In the genomic region with DNA sequence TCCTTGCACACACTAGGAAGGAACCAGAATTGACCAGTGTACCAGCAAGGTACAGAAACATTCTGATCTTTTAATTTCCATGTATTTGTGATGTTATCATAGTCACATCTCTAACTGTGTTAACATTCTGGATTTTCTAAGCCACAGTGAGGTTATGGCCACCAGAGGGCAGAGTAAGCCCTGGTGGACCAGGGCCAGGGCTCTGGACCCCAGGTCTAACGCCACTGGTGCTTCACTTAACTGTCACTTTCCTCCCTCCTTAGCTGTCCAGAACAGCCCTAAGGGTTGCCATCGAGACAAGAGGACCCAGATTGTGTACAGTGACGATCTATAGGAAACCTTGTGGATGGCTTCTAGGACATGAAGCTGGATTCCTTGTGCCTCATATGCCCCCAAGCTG, we compare ENCODE assay signal across 9 mouse cellular contexts. TPM values are rescaled to one million over a fixed set of nuclear protein-coding genes. Genes with fewer than 3 reads are reported as not detected.
DNase-seq lines count a peak whose midpoint lies in the region; ATAC-seq and TF ChIP-seq lines count a peak whose summit lies in the region.
"Had no signal": no experiment of that assay in that cellular context is flagged by ENCODE, and none has a peak within 500 bp of the region (broad histone marks: within the 10 kb centered on the region; RNA-seq: fewer than 3 reads in every experiment).

No protein-coding gene starts in this region.

- no peak overlapping the region for H3K4me2 ChIP-seq in heart, embryonic 11.5 days
- no peak overlapping the region for H3K4me2 ChIP-seq in intestine, postnatal 0 days (replicated peaks; ENCODE audit: low read depth)
- H3K4me2 ChIP-seq: limb, embryonic 13.5 days had no signal

- no peak overlapping the region for H3K9ac ChIP-seq in heart, embryonic 11.5 days (ENCODE audit: low read depth, low read length)
- H3K9ac ChIP-seq in intestine, postnatal 0 days (ENCODE audit: low read depth, low read length): no peak overlapping the region
- H3K9ac ChIP-seq: limb, embryonic 13.5 days had no signal

- no peaks in the 10 kb centered on the region for H3K9me3 ChIP-seq in heart, embryonic 11.5 days (replicated peaks; ENCODE audit: control insufficient read depth, low read length)
- no peaks in the 10 kb centered on the region for H3K9me3 ChIP-seq in intestine, postnatal 0 days (ENCODE audit: control insufficient read depth)
- H3K9me3 ChIP-seq: limb, embryonic 13.5 days had no signal

- H3K4me1 ChIP-seq in heart, embryonic 11.5 days (ENCODE audit: control insufficient read depth, insufficient read depth, low read length): peaks cover 7% of the 10 kb centered on the region
- peaks cover 3% of the 10 kb centered on the region; the same call in 1 of the 2 replicates for H3K4me1 ChIP-seq in intestine, postnatal 0 days (replicated peaks; ENCODE audit: control insufficient read depth, insufficient read depth, low read length)

- peaks cover 27% of the 10 kb centered on the region; the same call in 1 of the 2 replicates for H3K36me3 ChIP-seq in heart, embryonic 11.5 days (ENCODE audit: control insufficient read depth, insufficient read depth, low read length)
- H3K36me3 ChIP-seq in intestine, postnatal 0 days (ENCODE audit: control insufficient read depth, insufficient read depth): peaks cover 70% of the 10 kb centered on the region

- no peak for ATAC-seq in heart, embryonic 11.5 days (replicated peaks; ENCODE audit: insufficient number of reproducible peaks, low FRiP score, low TSS enrichment)
- ATAC-seq in intestine, postnatal 0 days: no peak
- ATAC-seq in frontal cortex, adult (ENCODE audit: low TSS enrichment): no peak

- peak; percentile 87 for DNase-seq in heart, adult 11 months
- DNase-seq in urinary bladder, postnatal 14 days (ENCODE audit: low spot score): peak; percentile 63
- no peak for DNase-seq in urinary bladder, adult 2 months (ENCODE audit: low spot score)
- peak; percentile 42 for DNase-seq in embryo, embryonic 9.5 days (ENCODE audit: extremely low spot score)
- DNase-seq in mesoderm, embryonic 11.5 days (ENCODE audit: low read depth, low spot score): peak; percentile 54

- WGBS in heart, embryonic 11.5 days (ENCODE audit: insufficient replicate concordance): 40% methylated on average over 3 of the region's 3 CpGs
- 33% methylated on average over 3 of the region's 3 CpGs for WGBS in intestine, postnatal 0 days

- no peak overlapping the region for H3K27ac ChIP-seq in heart, embryonic 11.5 days (ENCODE audit: low read depth, low read length)
- no peak overlapping the region; the same call in 1 of the 2 replicates for H3K27ac ChIP-seq in intestine, postnatal 0 days (ENCODE audit: low read depth, low read length)

- no peaks in the 10 kb centered on the region for H3K27me3 ChIP-seq in heart, embryonic 11.5 days (ENCODE audit: control insufficient read depth, insufficient read depth, low read length)
- no peaks in the 10 kb centered on the region for H3K27me3 ChIP-seq in intestine, postnatal 0 days (replicated peaks; ENCODE audit: control insufficient read depth, insufficient read depth, low read length)
- H3K27me3 ChIP-seq: limb, embryonic 13.5 days had no signal

- TF ChIP-seq CTCF in intestine, postnatal 0 days (IDR thresholded peaks at IDR 0.05; ENCODE audit: low read depth): peak; percentile 92

- no peak overlapping the region for H3K4me3 ChIP-seq in heart, embryonic 11.5 days (ENCODE audit: low read depth, low read length)
- H3K4me3 ChIP-seq in intestine, postnatal 0 days (ENCODE audit: low read depth, low read length): no peak overlapping the region
- H3K4me3 ChIP-seq: limb, embryonic 13.5 days had no signal

RNA-seq across cellular contexts. Expression of a gene that starts 5.6 kb away (rescaled TPM):
- polyA plus RNA-seq in heart, embryonic 11.5 days (2014; fragmentation: Nextera tagmentation; extraction: Ambion mirVana): 89.9 and 96.8 TPM in 2 replicates
- 50.4 and 50.6 TPM in 2 replicates for polyA plus RNA-seq in urinary bladder, adult 2 months (2012; rRNA removed)
- polyA plus RNA-seq in intestine, postnatal 0 days (2015; fragmentation: Nextera tagmentation; extraction: Ambion mirVana): 55.7 and 57.8 TPM in 2 replicates

RNA-seq across cellular contexts. Expression of a gene that starts 5.8 kb away (rescaled TPM):
- polyA plus RNA-seq in heart, embryonic 11.5 days (2014; fragmentation: Nextera tagmentation; extraction: Ambion mirVana): 24.3 and 30.3 TPM in 2 replicates
- polyA plus RNA-seq in urinary bladder, adult 2 months (2012; rRNA removed): 50.3 and 58.0 TPM in 2 replicates
- 18.3 and 20.8 TPM in 2 replicates for polyA plus RNA-seq in intestine, postnatal 0 days (2015; fragmentation: Nextera tagmentation; extraction: Ambion mirVana)

RNA-seq across cellular contexts. Expression of a gene that starts 6.5 kb away (rescaled TPM):
- polyA plus RNA-seq in heart, embryonic 11.5 days (2014; fragmentation: Nextera tagmentation; extraction: Ambion mirVana): 0.65 and 2.5 TPM in 2 replicates
- 35.7 and 41.6 TPM in 2 replicates for polyA plus RNA-seq in urinary bladder, adult 2 months (2012; rRNA removed)
- 84.8 and 94.9 TPM in 2 replicates for polyA plus RNA-seq in intestine, postnatal 0 days (2015; fragmentation: Nextera tagmentation; extraction: Ambion mirVana)

RNA-seq across cellular contexts. Expression of a gene that starts 19.0 kb away (rescaled TPM):
- 37.3 and 38.7 TPM in 2 replicates for polyA plus RNA-seq in heart, embryonic 11.5 days (2014; fragmentation: Nextera tagmentation; extraction: Ambion mirVana)
- polyA plus RNA-seq in urinary bladder, adult 2 months (2012; rRNA removed): 32.3 and 45.6 TPM in 2 replicates
- polyA plus RNA-seq in intestine, postnatal 0 days (2015; fragmentation: Nextera tagmentation; extraction: Ambion mirVana): 42.5 and 44.2 TPM in 2 replicates

RNA-seq across cellular contexts. Expression of a gene that starts 19.1 kb away (rescaled TPM):
- 15.7 and 17.8 TPM in 2 replicates for polyA plus RNA-seq in heart, embryonic 11.5 days (2014; fragmentation: Nextera tagmentation; extraction: Ambion mirVana)
- 37.0 and 47.5 TPM in 2 replicates for polyA plus RNA-seq in urinary bladder, adult 2 months (2012; rRNA removed)
- polyA plus RNA-seq in intestine, postnatal 0 days (2015; fragmentation: Nextera tagmentation; extraction: Ambion mirVana): 29.1 and 34.0 TPM in 2 replicates

Comparison
In these comparisons a context has a peak if more than half of its experiments do, and no peak if none do; other contexts are left out.
1. RNA of a gene that starts 6.5 kb away (polyA plus RNA-seq): 84.8 to 94.9 TPM in intestine, postnatal 0 days and 35.7 to 41.6 TPM in urinary bladder, adult 2 months; 0.65 to 2.5 TPM in heart, embryonic 11.5 days; every median in the first group is over 10 times any median in the second.